Mouse (Mus musculus): ENCODE data around the gene Eps8. TPM values are rescaled to one million over a fixed set of nuclear protein-coding genes. Genes with fewer than 3 reads are reported as not detected.

Gene Eps8
- total and polyA plus RNA-seq, 2 experiments from 2014 or later: 27.2 to 29.9 TPM

DNA sequence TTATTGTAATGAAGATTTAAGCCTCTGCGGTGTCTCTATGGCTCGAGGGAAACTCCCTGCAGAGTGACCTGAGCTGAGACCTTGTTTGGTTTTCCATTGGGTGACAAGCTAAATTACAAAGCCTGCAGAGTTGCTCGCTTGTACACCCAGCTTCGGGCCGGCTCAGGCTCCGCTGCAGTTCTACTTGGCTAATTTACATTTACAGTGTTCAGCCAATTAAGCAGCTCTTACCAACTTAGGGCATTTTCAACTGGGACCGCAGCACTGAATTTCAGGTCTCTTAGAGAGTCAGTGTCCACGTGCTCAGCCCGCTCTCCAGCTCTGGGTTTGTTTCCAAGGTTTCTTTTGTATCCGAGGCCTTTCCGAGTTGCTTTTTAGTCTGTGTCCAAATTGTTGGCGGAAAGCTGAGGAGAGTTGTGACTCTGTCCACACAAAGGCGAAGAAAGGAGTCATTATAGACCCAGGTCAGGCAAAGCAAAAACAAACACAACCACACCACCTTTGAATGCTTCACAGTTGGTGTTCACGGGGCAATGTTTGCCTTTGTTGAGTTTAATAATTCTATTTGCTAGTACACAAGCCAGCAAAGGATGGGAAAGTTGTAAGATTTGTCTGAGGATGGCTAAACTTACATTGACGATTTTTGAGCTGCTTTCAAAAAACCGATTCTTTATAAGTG lies 216.6 kb downstream of the Eps8 start:
- H3K36me3 ChIP-seq (ENCODE audit: insufficient read depth, low read length): peaks cover 6% of the 10 kb centered on the region
- DNase-seq (ENCODE audit: low spot score) (peak; percentile 86), ATAC-seq (ENCODE audit: low FRiP score) (peak; percentile 63)
- no peak overlapping the region for H3K4me2 ChIP-seq (ENCODE audit: low read depth, low read length, poor library complexity, severe bottlenecking)
- no peak overlapping the region for H3K27ac ChIP-seq (ENCODE audit: low read depth, low read length)
- no peak overlapping the region for H3K4me3 ChIP-seq (ENCODE audit: low read depth, low read length)
- no peak for TF ChIP-seq CTCF (IDR thresholded peaks at IDR 0.05)
- WGBS: 21% methylated on average over 16 of the region's 16 CpGs
- no peak overlapping the region for H3K9ac ChIP-seq (replicated peaks; ENCODE audit: low read length, poor library complexity, severe bottlenecking)
- no peaks in the 10 kb centered on the region; the same call in 1 of the 2 replicates for H3K4me1 ChIP-seq (ENCODE audit: insufficient read depth, low read length)
- no peaks in the 10 kb centered on the region for H3K27me3 ChIP-seq (ENCODE audit: insufficient read depth, low read length)
- H3K9me3 ChIP-seq (ENCODE audit: low read length): no peaks in the 10 kb centered on the region

GRCm38 (mm10) chr6:137437486-137437885 lies 217.2 kb downstream of the Eps8 start:
- Histone ChIP-seq H3K4me2 (ENCODE audit: low read depth, low read length, poor library complexity, severe bottlenecking) (no peak overlapping the region), H3K9ac (replicated peaks; ENCODE audit: low read length, poor library complexity, severe bottlenecking) (no peak overlapping the region), H3K27ac (ENCODE audit: low read depth, low read length) (no peak overlapping the region), H3K36me3 (ENCODE audit: insufficient read depth, low read length) (peaks cover under 1% of the 10 kb centered on the region; the same call in 1 of the 2 replicates), H3K4me3 (ENCODE audit: low read depth, low read length) (no peak overlapping the region), H3K4me1 (ENCODE audit: insufficient read depth, low read length) (no peaks in the 10 kb centered on the region; the same call in 1 of the 2 replicates), H3K9me3 (ENCODE audit: low read length) (no peaks in the 10 kb centered on the region), H3K27me3 (ENCODE audit: insufficient read depth, low read length) (no peaks in the 10 kb centered on the region)
- WGBS: 68% methylated on average over 4 of the region's 4 CpGs
- no peak for ATAC-seq (ENCODE audit: low FRiP score)
- no peak for DNase-seq (ENCODE audit: low spot score)
- TF ChIP-seq CTCF (IDR thresholded peaks at IDR 0.05): no peak

- Histone ChIP-seq H3K9ac (replicated peaks; ENCODE audit: low read length, poor library complexity, severe bottlenecking) (no peak overlapping the region), H3K36me3 (ENCODE audit: insufficient read depth, low read length) (peaks cover 3% of the 10 kb centered on the region; the same call in 1 of the 2 replicates), H3K9me3 (ENCODE audit: low read length) (no peaks in the 10 kb centered on the region), H3K4me1 (ENCODE audit: insufficient read depth, low read length) (no peaks in the 10 kb centered on the region; the same call in 1 of the 2 replicates), H3K4me3 (ENCODE audit: low read depth, low read length) (no peak overlapping the region), H3K27ac (ENCODE audit: low read depth, low read length) (0 out of 2 replicates have a peak overlapping the region, but pooled peaks have one; percentile 18), H3K4me2 (ENCODE audit: low read depth, low read length, poor library complexity, severe bottlenecking) (no peak overlapping the region), H3K27me3 (ENCODE audit: insufficient read depth, low read length) (no peaks in the 10 kb centered on the region)
- peak; percentile 67 for DNase-seq (ENCODE audit: low spot score)
- ATAC-seq (ENCODE audit: low FRiP score): no peak
- no peak for TF ChIP-seq CTCF (IDR thresholded peaks at IDR 0.05)
- 49% methylated on average over 14 of the region's 14 CpGs for WGBS
Observed at GRCm38 (mm10) chr6:137433521-137434137, 221.0 kb downstream of the Eps8 start.

Other genes starting within 250 kb of the Eps8 start
- gene Strap, start 80.2 kb upstream of the Eps8 start, total RNA-seq (2014; rRNA removed): 80.9 and 105 TPM in 2 replicates
- gene Strap, start 80.2 kb upstream of the Eps8 start, polyA plus RNA-seq (2015; fragmentation: Nextera tagmentation; extraction: Ambion mirVana): 164 and 166 TPM in 2 replicates
- gene Dera, start 99.7 kb upstream of the Eps8 start, total RNA-seq (2014; rRNA removed): 7.3 and 8.7 TPM in 2 replicates
- 14.2 and 15.6 TPM in 2 replicates for gene Dera, start 99.7 kb upstream of the Eps8 start, polyA plus RNA-seq (2015; fragmentation: Nextera tagmentation; extraction: Ambion mirVana)